Mouse (Mus musculus) inflammation-experienced regulatory T-cells, adult 6 months (primary cell): ENCODE results near the gene Otub1. TPM values are rescaled to one million over a fixed set of nuclear protein-coding genes. Genes with fewer than 3 reads are reported as not detected.

ENCODE experiments used
- polyA plus RNA-seq, 3 experiments: library from polyadenylated mRNA; unstranded; fragments of 100-300 nt; shearing (Covaris generic); gene quantifications; one replicate each; pipeline ENCODE4 v1.2.1; 2017

The Otub1 gene
- polyA plus RNA-seq, 3 experiments from 2014 or later, result 164 to 183 (median 169) TPM

Other genes with a start within 250 kb of the Otub1 start
- 10 to 100 TPM; 18.2 to 35.2 (median 29.7) TPM for gene Ppp1r14b, start 231.3 kb downstream of the Otub1 start, polyA plus RNA-seq
- gene Plcb3, start 229.8 kb downstream of the Otub1 start, polyA plus RNA-seq, result 1 to 10 TPM; 2.8 to 4.3 (median 3.6) TPM
- gene Fkbp2, start 225.8 kb downstream of the Otub1 start, polyA plus RNA-seq, result 100 to 1,000 TPM in 1 of 3 experiments, 10 to 100 TPM in 2; 44.0 to 102 (median 47.1) TPM
- gene Vegfb, start 218.7 kb downstream of the Otub1 start, polyA plus RNA-seq, result 1 to 10 TPM; 2.5 to 3.6 (median 3.5) TPM
- gene Dnajc4, start 213.7 kb downstream of the Otub1 start, polyA plus RNA-seq, result 10 to 100 TPM; 34.1 to 59.7 (median 59.0) TPM
- gene Nudt22, start 210.2 kb downstream of the Otub1 start, polyA plus RNA-seq, result 10 to 100 TPM; 23.7 to 35.3 (median 33.7) TPM
- gene Trpt1, start 210.2 kb downstream of the Otub1 start, polyA plus RNA-seq, result 10 to 100 TPM in 1 of 3 experiments, 1 to 10 TPM in 2; 6.4 to 12.8 (median 8.2) TPM
- 100 to 1,000 TPM; 253 to 288 (median 257) TPM for gene Fermt3, start 186.8 kb downstream of the Otub1 start, polyA plus RNA-seq
- gene Stip1, start 166.3 kb downstream of the Otub1 start, polyA plus RNA-seq, result 100 to 1,000 TPM; 104 to 160 (median 120) TPM
- gene Macrod1, start 149.5 kb downstream of the Otub1 start, polyA plus RNA-seq, result 1 to 10 TPM in 2 of 3 experiments, under 1 TPM in 1; 0.99 to 3.1 (median 1.8) TPM
- gene Flrt1, start 100.6 kb downstream of the Otub1 start, polyA plus RNA-seq, result under 1 TPM in 1 of 3 experiments, not detected in 2; 0.20 TPM
- 100 to 1,000 TPM; 284 to 445 (median 299) TPM for gene Cox8a, start 11.3 kb upstream of the Otub1 start, polyA plus RNA-seq
- 10 to 100 TPM; 21.3 to 28.4 (median 27.4) TPM for gene Naa40, start 34.9 kb upstream of the Otub1 start, polyA plus RNA-seq
- gene Rcor2, start 61.0 kb upstream of the Otub1 start, polyA plus RNA-seq, result not detected
- gene Mark2, start 135.5 kb upstream of the Otub1 start, polyA plus RNA-seq, result 10 to 100 TPM; 50.5 to 69.5 (median 57.4) TPM
- gene Spindoc, start 176.7 kb upstream of the Otub1 start, polyA plus RNA-seq, result 1 to 10 TPM; 2.8 to 4.4 (median 3.6) TPM
- under 1 TPM; 0.10 to 0.23 (median 0.15) TPM for gene 2700081O15Rik, start 211.3 kb upstream of the Otub1 start, polyA plus RNA-seq